Mouse (Mus musculus) MN1 (cell line): Measurements from ENCODE around the gene Slc27a1.
"Not testable (repeated sequence)": the region's sequence is repeated elsewhere in the genome, so short reads cannot be mapped to it uniquely, and the experiment has no call there.

Experiments
- DNase-seq: peaks from one replicate; pipeline ENCODE4 v3.0.0-alpha.2; 2016; ENCODE audit warnings: low spot score

The Slc27a1 gene

GRCm38 (mm10) chr8:71568387-71568937 is at the start of gene Slc27a1:
Gene Slc27a1 (plus strand): TSS chr8:71568882.
- DNase-seq, result peak; percentile 70

- peak; percentile 90 for DNase-seq
These were observed 49.5 kb upstream of the Slc27a1 start for GRCm38 (mm10) chr8:71519037-71519825.

GRCm38 (mm10) chr8:71521634-71522033 is 47.0 kb upstream of the Slc27a1 start:
- peak; percentile 99 for DNase-seq

GRCm38 (mm10) chr8:71525226-71526050 is 43.2 kb upstream of the Slc27a1 start, which contains the start of gene Ccdc194:
Gene Ccdc194 (minus strand): TSS chr8:71525711.
- no peak for DNase-seq

GRCm38 (mm10) chr8:71526272-71526671 is 42.4 kb upstream of the Slc27a1 start:
- no peak for DNase-seq

GRCm38 (mm10) chr8:71527162-71527870 is 41.4 kb upstream of the Slc27a1 start:
- DNase-seq, result no peak

- no peak for DNase-seq
These were observed 40.2 kb upstream of the Slc27a1 start for GRCm38 (mm10) chr8:71528362-71529073.

- DNase-seq, result not testable (repeated sequence)
These were observed 37.8 kb upstream of the Slc27a1 start for GRCm38 (mm10) chr8:71530735-71531467.

- DNase-seq, result no peak
These were observed 34.3 kb upstream of the Slc27a1 start for GRCm38 (mm10) chr8:71534263-71534810.

GRCm38 (mm10) chr8:71535663-71536062 is 33.0 kb upstream of the Slc27a1 start:
- peak; percentile 54 for DNase-seq

GRCm38 (mm10) chr8:71537028-71537867 is 31.4 kb upstream of the Slc27a1 start, which contains the start of gene Bst2:
Gene Bst2 (minus strand): TSS chr8:71537456.
- DNase-seq, result peak; percentile 94

GRCm38 (mm10) chr8:71542632-71543343 is 25.9 kb upstream of the Slc27a1 start, which contains the start of gene Mvb12a:
Gene Mvb12a (plus strand): TSS chr8:71542922.
- DNase-seq, result peak; percentile 100

- DNase-seq, result no peak
These were observed 24.9 kb upstream of the Slc27a1 start for GRCm38 (mm10) chr8:71543755-71544154.

GRCm38 (mm10) chr8:71545053-71545452 is 23.6 kb upstream of the Slc27a1 start:
- DNase-seq, result no peak

- DNase-seq, result no peak
These were observed 21.1 kb upstream of the Slc27a1 start for GRCm38 (mm10) chr8:71547590-71547989.

GRCm38 (mm10) chr8:71550754-71551153 is 17.9 kb upstream of the Slc27a1 start:
- DNase-seq, result no peak

GRCm38 (mm10) chr8:71552770-71553169 is 15.9 kb upstream of the Slc27a1 start:
- DNase-seq, result no peak

GRCm38 (mm10) chr8:71554001-71554400 is 14.7 kb upstream of the Slc27a1 start:
- no peak for DNase-seq

- DNase-seq, result no peak
These were observed 14.0 kb upstream of the Slc27a1 start for GRCm38 (mm10) chr8:71554644-71555043.
